Mouse (Mus musculus): ENCODE measurements around the gene Lrrc8b. TPM values are rescaled to one million over a fixed set of nuclear protein-coding genes. Genes with fewer than 3 reads are reported as not detected.

Gene Lrrc8b
- polyA plus RNA-seq, 1 experiment from 2014 or later: 11.5 TPM

DNA sequence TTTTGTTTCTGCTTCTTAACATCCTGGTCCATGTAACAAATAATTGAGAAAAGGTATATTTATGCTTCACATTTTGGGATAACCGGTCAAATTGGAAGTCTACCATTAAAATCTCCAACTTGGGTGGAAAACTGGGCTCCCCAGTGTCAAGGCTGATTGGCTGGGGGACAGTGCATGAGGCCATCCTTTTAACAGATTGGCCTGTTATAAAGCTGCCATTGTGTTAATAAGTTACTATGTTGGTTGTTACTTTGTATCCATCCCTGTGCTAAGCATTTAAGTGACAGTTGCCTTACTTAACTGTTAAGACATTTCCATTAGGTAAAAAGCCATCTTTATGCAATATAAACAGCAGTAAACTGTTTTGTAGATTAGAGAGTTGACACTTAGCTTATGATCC lies 45.5 kb downstream of the Lrrc8b start:
- ATAC-seq (ENCODE audit: low FRiP score, low read depth): no peak
- Histone ChIP-seq H3K9me3 (no peaks in the 10 kb centered on the region), H3K4me3 (no peak overlapping the region), H3K9ac (replicated peaks) (no peak overlapping the region), H3K4me1 (0 out of 2 replicates have a peak, but pooled peaks cover 3% of the 10 kb centered on the region), H3K27ac (replicated peaks) (no peak overlapping the region), H3K4me2 (replicated peaks) (no peak overlapping the region), H3K27me3 (no peaks in the 10 kb centered on the region), H3K36me3 (no peaks in the 10 kb centered on the region)
- WGBS: 95% methylated on average over 1 of the region's 1 CpGs

DNA sequence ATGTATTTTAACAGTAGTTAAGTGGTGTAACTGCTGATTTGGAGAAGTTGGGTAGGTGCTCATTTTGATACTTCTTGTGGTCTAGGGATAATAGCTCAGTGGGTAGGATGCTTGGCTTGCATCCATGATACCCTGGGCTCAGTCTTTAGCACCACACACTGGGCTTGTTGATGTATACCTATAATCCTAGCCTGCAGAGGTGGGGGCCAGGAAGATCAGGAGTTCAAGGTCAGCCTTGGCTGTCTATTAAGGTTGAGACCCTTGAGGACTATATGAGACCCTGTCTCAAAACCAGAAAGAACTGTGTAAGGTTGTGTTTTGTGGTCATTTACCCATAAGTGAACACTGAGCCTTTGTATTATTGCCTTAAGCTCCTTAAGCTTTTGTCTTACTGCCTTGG lies 49.1 kb downstream of the Lrrc8b start:
- ATAC-seq (ENCODE audit: low FRiP score, low read depth): no peak
- Histone ChIP-seq H3K4me3 (no peak overlapping the region), H3K9ac (replicated peaks) (no peak overlapping the region), H3K9me3 (no peaks in the 10 kb centered on the region), H3K4me2 (replicated peaks) (no peak overlapping the region), H3K4me1 (no peaks in the 10 kb centered on the region), H3K27ac (replicated peaks) (no peak overlapping the region), H3K36me3 (no peaks in the 10 kb centered on the region), H3K27me3 (no peaks in the 10 kb centered on the region)

DNA sequence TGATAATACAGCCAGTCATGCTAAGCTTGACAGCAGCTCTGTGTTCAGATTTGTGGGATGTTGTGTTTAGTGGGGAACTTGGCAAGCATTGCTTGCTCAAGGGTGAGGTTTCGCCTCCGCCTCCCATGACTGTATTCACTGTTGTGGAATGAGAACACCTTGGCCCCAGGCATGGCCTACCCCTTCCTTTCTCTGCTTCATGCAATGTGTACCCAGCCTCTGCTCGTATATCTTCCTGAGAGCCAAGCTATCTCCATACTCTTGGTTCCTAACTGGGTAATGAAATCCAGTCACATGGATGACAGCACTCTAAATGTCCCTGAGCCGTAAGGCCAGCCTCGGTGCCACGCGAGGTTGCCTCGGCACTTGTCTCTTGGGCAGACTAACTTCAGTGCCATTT lies 50.0 kb downstream of the Lrrc8b start:
- WGBS: 98% methylated on average over 8 of the region's 8 CpGs

DNA sequence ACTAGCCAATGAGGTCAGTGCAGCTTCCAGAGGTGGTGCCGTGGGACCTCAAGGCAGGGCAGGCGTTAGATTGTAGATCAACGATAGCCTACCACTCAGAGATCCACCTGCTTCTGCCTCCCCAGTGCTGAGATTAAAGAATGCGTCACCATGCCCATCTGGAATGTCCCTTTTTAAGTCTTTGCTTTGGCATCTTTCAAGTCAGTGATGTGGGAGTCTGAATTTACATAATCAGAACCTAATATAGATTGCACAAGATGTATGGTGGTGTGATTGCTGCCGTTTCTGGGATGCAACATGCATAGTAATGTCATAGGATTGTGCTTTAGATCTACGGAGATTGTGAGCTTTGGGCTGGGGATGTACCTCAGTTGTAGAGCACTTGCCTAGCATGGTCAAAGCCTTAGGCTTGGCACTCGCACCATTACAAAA lies 50.9 kb downstream of the Lrrc8b start:
- Histone ChIP-seq H3K27ac (replicated peaks) (no peak overlapping the region), H3K4me1 (no peaks in the 10 kb centered on the region), H3K9me3 (no peaks in the 10 kb centered on the region), H3K27me3 (no peaks in the 10 kb centered on the region), H3K4me3 (no peak overlapping the region), H3K9ac (replicated peaks) (no peak overlapping the region), H3K4me2 (replicated peaks) (no peak overlapping the region), H3K36me3 (no peaks in the 10 kb centered on the region)
- no peak for ATAC-seq (ENCODE audit: low FRiP score, low read depth)
- 92% methylated on average over 7 of the region's 7 CpGs for WGBS

More for the DNA sequence above, 50.0 kb downstream of the Lrrc8b start:
- no peak for ATAC-seq (ENCODE audit: low FRiP score, low read depth)
- Histone ChIP-seq H3K4me1 (no peaks in the 10 kb centered on the region), H3K27ac (replicated peaks) (no peak overlapping the region), H3K4me3 (no peak overlapping the region), H3K27me3 (no peaks in the 10 kb centered on the region), H3K36me3 (no peaks in the 10 kb centered on the region), H3K4me2 (replicated peaks) (no peak overlapping the region), H3K9ac (replicated peaks) (no peak overlapping the region), H3K9me3 (no peaks in the 10 kb centered on the region)

DNA sequence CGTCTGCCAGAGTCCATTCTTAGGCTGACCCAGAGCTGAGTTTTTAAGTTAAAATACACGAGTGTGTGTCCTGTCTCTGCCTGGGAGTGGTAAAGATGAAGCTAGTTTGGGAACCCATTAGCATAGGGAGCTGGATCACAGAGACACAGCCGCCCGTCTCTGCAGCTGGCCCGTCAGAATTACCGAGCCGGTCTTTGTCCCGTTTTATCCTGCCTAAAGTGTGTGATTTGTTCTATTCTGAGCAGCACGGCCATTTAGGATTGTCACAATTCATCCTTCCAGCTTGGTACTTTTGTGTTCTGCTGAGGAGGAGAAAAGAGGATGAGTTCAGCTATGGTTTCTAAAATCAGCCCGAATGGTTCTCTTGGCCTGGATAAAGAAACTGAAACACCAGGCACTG lies 51.7 kb downstream of the Lrrc8b start:
- no peak overlapping the region for H3K4me3 ChIP-seq
- H3K27me3 ChIP-seq: no peaks in the 10 kb centered on the region
- H3K9ac ChIP-seq (replicated peaks): no peak overlapping the region
- ATAC-seq (ENCODE audit: low FRiP score, low read depth): no peak
- no peaks in the 10 kb centered on the region for H3K4me1 ChIP-seq
- WGBS: 63% methylated on average over 10 of the region's 10 CpGs
- no peak overlapping the region for H3K27ac ChIP-seq (replicated peaks)
- H3K36me3 ChIP-seq: no peaks in the 10 kb centered on the region
- H3K4me2 ChIP-seq (replicated peaks): no peak overlapping the region
- H3K9me3 ChIP-seq: no peaks in the 10 kb centered on the region

DNA sequence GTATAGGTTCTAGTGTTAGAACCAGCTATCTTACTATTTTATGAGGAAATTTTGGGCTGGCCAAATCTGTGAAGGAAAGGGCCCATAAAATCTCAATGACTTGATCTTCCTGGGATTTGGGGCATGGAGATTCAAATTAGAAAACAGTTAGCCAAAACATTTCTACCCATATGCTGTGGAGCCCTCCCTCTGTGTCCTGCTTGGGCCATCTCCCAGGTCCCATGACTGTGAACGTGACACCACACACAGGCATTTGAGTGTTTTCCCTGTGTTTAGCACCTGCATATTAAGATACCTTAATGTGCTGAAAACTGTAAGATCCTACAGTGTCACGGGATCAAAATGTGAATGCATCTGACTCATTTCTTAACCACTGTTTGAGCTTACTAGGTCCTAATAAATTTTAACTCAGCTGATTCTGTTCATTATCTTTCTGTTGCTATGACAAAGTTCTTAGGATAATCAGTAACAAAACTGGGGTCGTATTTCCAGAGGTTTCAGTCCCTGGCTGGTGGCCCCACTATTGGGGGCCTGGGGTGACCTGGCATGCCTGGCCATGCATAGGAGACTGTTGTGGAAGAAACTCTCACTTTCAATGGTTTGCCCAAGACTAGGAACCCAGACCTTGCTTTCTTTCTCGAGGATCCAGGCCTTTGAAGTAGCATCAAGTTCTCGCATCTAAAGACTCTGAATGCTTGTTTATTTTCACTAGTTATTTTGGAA lies 57.6 kb downstream of the Lrrc8b start:
- Histone ChIP-seq H3K4me3 (no peak overlapping the region), H3K4me1 (no peaks in the 10 kb centered on the region), H3K36me3 (0 out of 2 replicates have a peak, but pooled peaks cover 2% of the 10 kb centered on the region), H3K4me2 (replicated peaks) (no peak overlapping the region), H3K27me3 (no peaks in the 10 kb centered on the region), H3K27ac (replicated peaks) (no peak overlapping the region), H3K9me3 (no peaks in the 10 kb centered on the region), H3K9ac (replicated peaks) (no peak overlapping the region)
- no peak for ATAC-seq (ENCODE audit: low FRiP score, low read depth)
- 80% methylated on average over 5 of the region's 5 CpGs for WGBS

DNA sequence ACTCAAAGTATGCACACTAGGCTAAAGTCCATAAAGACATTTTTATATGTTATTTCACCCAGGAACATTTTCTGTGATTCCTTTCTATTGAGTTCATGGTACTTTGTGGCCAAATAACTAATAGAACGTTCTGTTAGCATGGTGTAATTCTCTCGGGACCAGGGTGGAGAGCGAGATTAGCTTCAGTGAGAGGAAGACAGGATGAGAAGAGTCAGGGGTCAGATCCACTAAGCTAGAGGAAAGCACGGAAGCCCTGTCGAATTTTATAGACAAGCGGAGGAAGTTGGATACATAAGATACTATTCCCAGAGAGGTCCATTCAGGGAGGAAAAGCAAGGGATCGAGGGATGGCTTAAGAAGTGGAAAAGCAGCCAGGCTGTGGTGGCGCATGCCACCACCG lies 62.0 kb downstream of the Lrrc8b start:
- no peak overlapping the region for H3K4me2 ChIP-seq (replicated peaks)
- no peak overlapping the region for H3K4me3 ChIP-seq
- H3K4me1 ChIP-seq: no peaks in the 10 kb centered on the region
- no peaks in the 10 kb centered on the region for H3K9me3 ChIP-seq
- WGBS: 90% methylated on average over 9 of the region's 9 CpGs
- no peak for ATAC-seq (ENCODE audit: low FRiP score, low read depth)
- peaks cover 37% of the 10 kb centered on the region for H3K36me3 ChIP-seq
- no peak overlapping the region for H3K27ac ChIP-seq (replicated peaks)
- H3K9ac ChIP-seq (replicated peaks): no peak overlapping the region
- H3K27me3 ChIP-seq: no peaks in the 10 kb centered on the region

DNA sequence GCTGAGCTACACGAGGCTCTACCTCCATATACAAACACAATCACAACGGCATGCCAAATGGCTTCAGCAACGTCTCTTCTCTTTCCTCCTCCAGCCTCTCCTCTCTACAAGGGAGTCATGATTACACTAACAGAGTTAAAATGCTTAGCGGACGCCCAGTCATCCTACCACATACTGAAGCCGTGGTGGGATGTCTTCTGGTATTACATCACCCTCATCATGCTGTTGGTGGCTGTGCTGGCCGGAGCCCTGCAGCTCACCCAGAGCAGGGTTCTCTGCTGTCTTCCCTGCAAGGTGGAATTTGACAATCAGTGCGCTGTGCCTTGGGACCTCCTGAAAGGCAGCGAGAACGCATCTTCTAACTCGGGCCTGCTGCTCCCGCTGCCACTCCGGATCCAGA lies 64.1 kb downstream of the Lrrc8b start:
- ATAC-seq (ENCODE audit: low FRiP score, low read depth): no peak
- H3K9me3 ChIP-seq: no peaks in the 10 kb centered on the region
- no peak overlapping the region for H3K27ac ChIP-seq (replicated peaks)
- H3K4me3 ChIP-seq: no peak overlapping the region
- no peak overlapping the region for H3K9ac ChIP-seq (replicated peaks)
- WGBS: 93% methylated on average over 13 of the region's 13 CpGs
- no peak overlapping the region for H3K4me2 ChIP-seq (replicated peaks)
- peaks cover 46% of the 10 kb centered on the region for H3K36me3 ChIP-seq
- H3K4me1 ChIP-seq: no peaks in the 10 kb centered on the region
- H3K27me3 ChIP-seq: no peaks in the 10 kb centered on the region

DNA sequence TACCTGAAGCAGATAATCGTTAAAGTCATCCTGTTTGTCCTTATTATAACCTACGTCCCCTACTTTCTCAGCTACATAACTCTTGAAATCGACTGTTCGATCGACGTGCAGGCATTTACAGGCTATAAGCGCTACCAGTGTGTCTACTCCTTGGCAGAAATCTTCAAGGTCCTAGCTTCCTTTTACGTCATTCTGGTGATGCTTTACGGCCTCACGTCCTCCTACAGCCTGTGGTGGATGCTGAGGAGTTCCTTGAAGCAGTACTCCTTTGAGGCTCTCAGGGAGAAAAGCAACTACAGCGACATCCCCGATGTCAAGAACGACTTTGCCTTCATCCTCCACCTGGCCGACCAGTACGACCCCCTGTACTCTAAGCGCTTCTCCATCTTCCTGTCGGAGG lies 65.0 kb downstream of the Lrrc8b start:
- Histone ChIP-seq H3K36me3 (peaks cover 46% of the 10 kb centered on the region), H3K9ac (replicated peaks) (no peak overlapping the region), H3K4me2 (replicated peaks) (no peak overlapping the region), H3K4me1 (no peaks in the 10 kb centered on the region), H3K4me3 (no peak overlapping the region), H3K9me3 (no peaks in the 10 kb centered on the region), H3K27me3 (no peaks in the 10 kb centered on the region), H3K27ac (replicated peaks) (no peak overlapping the region)
- 96% methylated on average over 17 of the region's 17 CpGs for WGBS
- no peak for ATAC-seq (ENCODE audit: low FRiP score, low read depth)

DNA sequence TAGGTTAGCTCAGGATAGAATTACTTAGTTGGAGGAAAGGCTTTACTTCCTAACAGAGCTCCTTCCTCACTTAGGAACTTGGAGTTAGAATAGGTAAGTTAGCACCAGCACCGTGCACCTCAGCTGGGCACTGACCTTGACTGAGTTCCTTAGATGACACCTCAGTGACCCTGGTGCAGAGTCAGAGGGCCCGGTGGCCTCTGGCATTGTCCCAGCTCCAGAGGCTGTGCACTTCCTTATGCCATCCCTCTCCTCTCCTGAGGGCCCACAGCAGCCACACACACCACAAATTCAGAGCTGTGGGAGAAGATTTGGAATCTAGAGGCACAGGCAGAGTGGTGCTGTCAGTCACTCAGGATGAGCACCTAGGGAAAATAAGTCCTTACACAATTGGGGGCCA lies 68.1 kb downstream of the Lrrc8b start:
- no peak overlapping the region for H3K4me2 ChIP-seq (replicated peaks)
- no peak overlapping the region for H3K27ac ChIP-seq (replicated peaks)
- peaks cover 50% of the 10 kb centered on the region for H3K36me3 ChIP-seq
- no peaks in the 10 kb centered on the region for H3K4me1 ChIP-seq
- H3K9ac ChIP-seq (replicated peaks): no peak overlapping the region
- no peaks in the 10 kb centered on the region for H3K27me3 ChIP-seq
- 80% methylated on average over 2 of the region's 2 CpGs for WGBS
- ATAC-seq (ENCODE audit: low FRiP score, low read depth): no peak
- H3K9me3 ChIP-seq: no peaks in the 10 kb centered on the region
- H3K4me3 ChIP-seq: no peak overlapping the region

DNA sequence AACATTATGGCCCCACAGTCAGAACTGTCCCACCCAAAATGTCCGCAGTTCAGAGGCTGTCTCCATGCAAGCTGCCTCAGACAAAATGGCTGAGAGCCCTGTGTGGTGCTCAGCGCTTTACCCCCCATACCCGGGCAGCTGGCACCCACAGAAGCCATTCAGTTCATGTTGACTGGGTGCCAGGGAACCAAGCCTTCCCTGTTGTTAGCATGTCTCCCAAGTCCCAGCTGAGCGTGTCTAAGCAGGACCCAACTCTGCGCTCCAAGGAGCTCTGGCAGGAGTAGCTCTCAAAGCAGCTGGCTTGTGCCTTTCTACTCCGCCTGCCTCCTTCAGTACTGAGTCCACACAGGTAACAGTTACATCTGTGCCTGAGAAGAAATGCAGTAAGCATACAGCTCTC lies 68.7 kb downstream of the Lrrc8b start:
- Histone ChIP-seq H3K27me3 (no peaks in the 10 kb centered on the region), H3K4me1 (no peaks in the 10 kb centered on the region), H3K27ac (replicated peaks) (no peak overlapping the region), H3K9me3 (no peaks in the 10 kb centered on the region), H3K36me3 (peaks cover 47% of the 10 kb centered on the region), H3K4me2 (replicated peaks) (no peak overlapping the region), H3K9ac (replicated peaks) (no peak overlapping the region), H3K4me3 (no peak overlapping the region)
- ATAC-seq (ENCODE audit: low FRiP score, low read depth): no peak
- 94% methylated on average over 6 of the region's 6 CpGs for WGBS

DNA sequence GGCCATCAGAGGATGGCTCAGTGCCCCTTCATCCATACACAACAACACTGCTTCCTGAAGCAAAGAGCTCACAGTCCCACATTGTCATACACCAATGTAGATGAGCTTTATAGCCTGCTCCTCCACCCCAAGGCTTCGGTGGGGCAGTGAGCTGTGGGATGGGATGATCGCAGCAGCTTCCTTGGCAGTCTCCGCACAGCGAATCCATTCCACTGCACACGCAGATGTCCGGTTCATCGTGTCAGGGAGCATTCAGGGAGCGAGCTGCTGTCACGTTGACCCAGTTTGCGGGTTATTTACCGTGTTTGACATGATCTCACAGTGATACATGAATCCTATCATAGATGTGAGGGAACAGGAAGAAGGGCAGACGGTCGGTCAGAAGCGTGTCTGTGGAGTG lies 69.3 kb downstream of the Lrrc8b start:
- Histone ChIP-seq H3K27me3 (no peaks in the 10 kb centered on the region), H3K4me3 (no peak overlapping the region), H3K9me3 (no peaks in the 10 kb centered on the region), H3K4me2 (replicated peaks) (no peak overlapping the region), H3K36me3 (peaks cover 43% of the 10 kb centered on the region), H3K9ac (replicated peaks) (no peak overlapping the region), H3K27ac (replicated peaks) (no peak overlapping the region), H3K4me1 (no peaks in the 10 kb centered on the region)
- WGBS: 96% methylated on average over 14 of the region's 14 CpGs
- ATAC-seq (ENCODE audit: low FRiP score, low read depth): no peak

DNA sequence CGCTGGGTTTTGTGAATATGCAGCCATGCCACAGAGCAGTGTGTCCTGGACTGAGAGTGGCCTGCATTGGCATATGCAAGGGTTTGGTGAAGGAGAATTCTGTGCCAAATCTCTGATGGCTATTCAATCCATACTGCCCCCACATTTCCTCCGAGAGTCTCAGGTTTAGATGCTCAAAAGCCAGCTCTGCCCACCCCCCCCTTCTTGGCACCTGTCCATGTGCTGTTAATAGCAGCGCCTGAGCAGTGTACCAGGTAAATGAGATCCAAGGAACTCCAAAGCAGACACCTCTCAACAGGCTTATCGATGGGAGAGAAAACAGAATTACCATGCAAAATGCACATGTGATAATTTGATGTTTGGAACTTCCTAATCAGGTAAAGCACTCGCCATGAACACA lies 74.6 kb downstream of the Lrrc8b start:
- H3K9me3 ChIP-seq: no peaks in the 10 kb centered on the region
- no peak for ATAC-seq (ENCODE audit: low FRiP score, low read depth)
- H3K27ac ChIP-seq (replicated peaks): no peak overlapping the region
- H3K9ac ChIP-seq (replicated peaks): no peak overlapping the region
- peaks cover 9% of the 10 kb centered on the region; the same call in 1 of the 2 replicates for H3K36me3 ChIP-seq
- peaks cover 31% of the 10 kb centered on the region for H3K4me1 ChIP-seq
- no peak overlapping the region for H3K4me3 ChIP-seq
- peaks cover 23% of the 10 kb centered on the region for H3K27me3 ChIP-seq
- H3K4me2 ChIP-seq (replicated peaks): no peak overlapping the region
- WGBS: 91% methylated on average over 5 of the region's 5 CpGs

Data from midbrain, embryonic 12.5 days (tissue).